ENCODE assay signal across 8 mouse cellular contexts in genomic region chr4:98922643-98923567, GRCm38 (mm10). TPM values are rescaled to one million over a fixed set of nuclear protein-coding genes. Genes with fewer than 3 reads are reported as not detected.
DNase-seq lines count a peak whose midpoint lies in the region; ATAC-seq lines count a peak whose summit lies in the region.

No protein-coding gene starts in this region.

- H3K36me3 ChIP-seq in heart, embryonic 13.5 days, result peaks cover 3% of the 10 kb centered on the region; the same call in 1 of the 2 replicates
- H3K36me3 ChIP-seq in liver, embryonic 12.5 days, result peaks cover 3% of the 10 kb centered on the region
- H3K36me3 ChIP-seq in stomach, embryonic 15.5 days, result no peaks in the 10 kb centered on the region

- peak overlapping the region; percentile 62 for H3K27ac ChIP-seq in brown adipose tissue, adult 24 weeks (replicated peaks; ENCODE audit: low read depth, low read length)
- H3K27ac ChIP-seq in heart, embryonic 13.5 days (replicated peaks), result peak overlapping the region; percentile 100
- H3K27ac ChIP-seq in liver, embryonic 12.5 days, result peak overlapping the region; percentile 100
- peak overlapping the region; percentile 99 for H3K27ac ChIP-seq in stomach, embryonic 15.5 days

- peaks cover 5% of the 10 kb centered on the region for H3K4me1 ChIP-seq in brown adipose tissue, adult 24 weeks (ENCODE audit: control insufficient read depth, insufficient read depth, insufficient read length, low read length)
- H3K4me1 ChIP-seq in heart, embryonic 13.5 days, result peaks cover 25% of the 10 kb centered on the region
- H3K4me1 ChIP-seq in liver, embryonic 12.5 days, result peaks cover 20% of the 10 kb centered on the region
- H3K4me1 ChIP-seq in stomach, embryonic 15.5 days, result no peaks in the 10 kb centered on the region

- H3K9ac ChIP-seq in heart, embryonic 13.5 days, result peak overlapping the region; percentile 96
- peak overlapping the region; percentile 99 for H3K9ac ChIP-seq in liver, embryonic 12.5 days
- H3K9ac ChIP-seq in stomach, embryonic 15.5 days, result peak overlapping the region; percentile 73

- H3K9me3 ChIP-seq in heart, embryonic 13.5 days, result no peaks in the 10 kb centered on the region
- no peaks in the 10 kb centered on the region for H3K9me3 ChIP-seq in liver, embryonic 12.5 days (replicated peaks)
- H3K9me3 ChIP-seq in stomach, embryonic 15.5 days, result no peaks in the 10 kb centered on the region

- under 1% methylated on average over 53 of the region's 53 CpGs for WGBS in heart, embryonic 13.5 days
- 0% methylated on average over 52 of the region's 53 CpGs for WGBS in liver, embryonic 12.5 days (ENCODE audit: insufficient replicate concordance)
- under 1% methylated on average over 53 of the region's 53 CpGs for WGBS in stomach, embryonic 15.5 days

- peak overlapping the region; percentile 89 for H3K4me3 ChIP-seq in brown adipose tissue, adult 24 weeks (ENCODE audit: insufficient read depth, low read depth, low read length)
- H3K4me3 ChIP-seq in heart, embryonic 13.5 days, result peak overlapping the region; percentile 97
- peak overlapping the region; percentile 98 for H3K4me3 ChIP-seq in liver, embryonic 12.5 days
- H3K4me3 ChIP-seq in stomach, embryonic 15.5 days (replicated peaks), result peak overlapping the region; percentile 87

- DNase-seq in CD4-positive, CD25-positive, alpha-beta regulatory T cell, adult 2 months (ENCODE audit: low read depth, low spot score), result peak; percentile 99
- DNase-seq in fat pad, adult 2 months (ENCODE audit: extremely low read depth, low read depth, low spot score), result peak; percentile 99
- DNase-seq in kidney, postnatal 10 days, result peak; percentile 98
- DNase-seq in natural killer cell, adult 2 months (ENCODE audit: low spot score in 2 of 2), result peak; percentile 97 to 98

- peak; percentile 90 for ATAC-seq in heart, embryonic 13.5 days (ENCODE audit: extremely low read depth, insufficient number of reproducible peaks, low FRiP score, low TSS enrichment)
- peak; percentile 94 for ATAC-seq in liver, embryonic 12.5 days
- peak; percentile 96 for ATAC-seq in stomach, embryonic 15.5 days (ENCODE audit: insufficient read depth, low FRiP score, low read depth)

- H3K4me2 ChIP-seq in heart, embryonic 13.5 days, result peak overlapping the region; percentile 78
- peak overlapping the region; percentile 74 for H3K4me2 ChIP-seq in liver, embryonic 12.5 days
- peak overlapping the region; percentile 79 for H3K4me2 ChIP-seq in stomach, embryonic 15.5 days

- no peaks in the 10 kb centered on the region for H3K27me3 ChIP-seq in heart, embryonic 13.5 days (replicated peaks)
- no peaks in the 10 kb centered on the region for H3K27me3 ChIP-seq in liver, embryonic 12.5 days (replicated peaks)
- H3K27me3 ChIP-seq in stomach, embryonic 15.5 days (replicated peaks), result no peaks in the 10 kb centered on the region

RNA-seq across cellular contexts. Expression of gene Usp1, which starts 0.7 kb away (rescaled TPM):
- polyA plus RNA-seq in brown adipose tissue, adult 24 weeks (2012; ENCODE audit: insufficient read depth, insufficient read length, missing spikeins), result 14.0 TPM in 2 replicates
- 44.3 and 47.7 TPM in 2 replicates for polyA plus RNA-seq in heart, embryonic 13.5 days (2015; fragmentation: Nextera tagmentation; extraction: Ambion mirVana)
- 106 and 117 TPM in 2 replicates for polyA plus RNA-seq in liver, embryonic 12.5 days (2016; fragmentation: Nextera tagmentation; extraction: Ambion mirVana)
- polyA plus RNA-seq in stomach, embryonic 15.5 days (2015; fragmentation: Nextera tagmentation; extraction: Ambion mirVana), result 95.1 and 103 TPM in 2 replicates

Comparison
In these comparisons a context has a peak if more than half of its experiments do, and no peak if none do; other contexts are left out.
1. Peak in every context shown above with its lines: DNase-seq, ATAC-seq, H3K4me3 ChIP-seq and H3K27ac ChIP-seq.